Mouse (Mus musculus) spleen, adult 2 months (tissue): ENCODE results near the gene A930002H24Rik.

Source experiments
- CTCF ChIP-seq: fragments of 200-500 bp; IDR thresholded peaks from 2 replicates; pipeline ENCODE4 v1.5.1; 2011; ENCODE audit warnings: mild to moderate bottlenecking, inconsistent platforms; ENCODE audit not compliant: insufficient read depth, insufficient read length, insufficient replicate concordance; ENCODE audit errors: extremely low read depth
- POLR2A ChIP-seq: fragments of 200-500 bp; IDR thresholded peaks from 2 replicates; pipeline ENCODE4 v1.6.1; 2011; ENCODE audit warnings: low read depth, low read length, inconsistent platforms

GRCm38 (mm10) chr17:63862399-63862798, 1.2 kb downstream of the A930002H24Rik start:
- TF ChIP-seq CTCF (no peak), POLR2A (no peak)
